Mouse (Mus musculus) layer of hippocampus, adult 2 months (tissue): ENCODE results near the gene Dnase1l2. TPM values are rescaled to one million over a fixed set of nuclear protein-coding genes. Genes with fewer than 3 reads are reported as not detected.

Experiments
- DNase-seq, 2 experiments: peaks; one replicate each; pipeline ENCODE4 v3.0.0; 2022; ENCODE audit warnings: low spot score in 2 of 2
- H3K27ac ChIP-seq: fragments of 200-600 bp; 2 replicates; pipeline ENCODE4 v1.8.1; 2022
- H3K4me3 ChIP-seq: fragments of 200-600 bp; 2 replicates; pipeline ENCODE4 v1.8.1; 2022; ENCODE audit warnings: mild to moderate bottlenecking
- CTCF ChIP-seq: fragments of 200-600 bp; conservative IDR thresholded peaks from 2 replicates; pipeline ENCODE4 v1.8.1; 2022; ENCODE audit warnings: antibody characterized with exemption, mild to moderate bottlenecking, moderate library complexity
- long read RNA-seq, 2 experiments: library from polyadenylated mRNA; stranded (forward); transcript quantifications; one replicate each; pipeline ENCODE4 v2.0.0; 2021; ENCODE audit warnings: borderline mapping rate in 2 of 2
- total RNA-seq, 2 experiments: library from RNA; stranded (reverse); gene quantifications; 2 replicates each; pipeline ENCODE4 v1.2.3; 2021

The Dnase1l2 gene
- 10 to 100 TPM in 1 of 2 experiments, 1 to 10 TPM in 1; 5.4 to 10.7 TPM for total RNA-seq
- long read RNA-seq, experiment 1, partial matches to known transcripts: 3 of 12 reads
- long read RNA-seq, experiment 1, other reads (novel, unspliced or antisense): 9 of 12 reads
- long read RNA-seq, experiment 2, partial matches to known transcripts: 0 of 1 reads
- long read RNA-seq, experiment 2, other reads (novel, unspliced or antisense): 0 of 1 reads

GRCm38 (mm10) chr17:24442632-24443155 is at the start of gene Dnase1l2:
Gene Dnase1l2, minus strand, starts transcription at chr17:24443105.
- no peak for TF ChIP-seq CTCF
- Histone ChIP-seq H3K27ac (no peak within 1 kb of the TSS), H3K4me3 (no peak within 1 kb of the TSS)
- no peak for DNase-seq

- DNase-seq: no peak
- H3K4me3 ChIP-seq: peak overlapping the region; percentile 66
- TF ChIP-seq CTCF: no peak
- H3K27ac ChIP-seq: peak overlapping the region; percentile 98
These were observed 47.5 kb upstream of the Dnase1l2 start for GRCm38 (mm10) chr17:24490399-24490798.

- DNase-seq: no peak
- Histone ChIP-seq H3K27ac (peak overlapping the region; percentile 98), H3K4me3 (peak overlapping the region; percentile 66)
- 0 out of 2 replicates have a peak, but pooled peaks have one; percentile 8 for TF ChIP-seq CTCF
These were observed 46.5 kb upstream of the Dnase1l2 start for GRCm38 (mm10) chr17:24489265-24490030.

- Histone ChIP-seq H3K4me3 (peak overlapping the region; percentile 66), H3K27ac (peak overlapping the region; percentile 98)
- TF ChIP-seq CTCF: no peak
- DNase-seq: no peak
These were observed 45.9 kb upstream of the Dnase1l2 start for GRCm38 (mm10) chr17:24488662-24489264.

GRCm38 (mm10) chr17:24488186-24488661 is 45.3 kb upstream of the Dnase1l2 start, which contains the start of gene Caskin1:
Gene Caskin1, plus strand, starts transcription at chr17:24488601.
- DNase-seq: no peak
- peak within 1 kb of the TSS; percentile 66 for H3K4me3 ChIP-seq
- TF ChIP-seq CTCF: no peak
- peak within 1 kb of the TSS; percentile 98 for H3K27ac ChIP-seq

- Histone ChIP-seq H3K27ac (peak overlapping the region; percentile 36), H3K4me3 (no peak overlapping the region)
- TF ChIP-seq CTCF: no peak
- DNase-seq: no peak
These were observed 42.4 kb upstream of the Dnase1l2 start for GRCm38 (mm10) chr17:24485090-24485860.

- no peak for TF ChIP-seq CTCF
- no peak for DNase-seq
- H3K27ac ChIP-seq: no peak overlapping the region
- no peak overlapping the region for H3K4me3 ChIP-seq
These were observed 40.6 kb upstream of the Dnase1l2 start for GRCm38 (mm10) chr17:24483495-24483894.

GRCm38 (mm10) chr17:24481027-24481815 is 38.3 kb upstream of the Dnase1l2 start:
- no peak for TF ChIP-seq CTCF
- no peak overlapping the region for H3K4me3 ChIP-seq
- DNase-seq: no peak
- H3K27ac ChIP-seq: no peak overlapping the region

- no peak overlapping the region for H3K27ac ChIP-seq
- H3K4me3 ChIP-seq: no peak overlapping the region
- TF ChIP-seq CTCF: peak; percentile 69
- no peak for DNase-seq
These were observed 37.4 kb upstream of the Dnase1l2 start for GRCm38 (mm10) chr17:24480201-24480826.

- Histone ChIP-seq H3K27ac (peak overlapping the region; percentile 99), H3K4me3 (peak overlapping the region; percentile 68)
- TF ChIP-seq CTCF: no peak
- no peak for DNase-seq
These were observed 36.5 kb upstream of the Dnase1l2 start for GRCm38 (mm10) chr17:24479431-24479830.
